Mouse (Mus musculus) limb, embryonic 10.5 days (tissue): Measurements from ENCODE around the gene Zfhx3. TPM values are rescaled to one million over a fixed set of nuclear protein-coding genes. Genes with fewer than 3 reads are reported as not detected.

Experiments
- DNase-seq: peaks from one replicate; pipeline ENCODE4 v3.0.0-alpha.2; 2017; ENCODE audit warnings: low spot score
- H3K27ac ChIP-seq: fragments of 300-500 bp; sonication (generic); 2 replicates; pipeline ENCODE4 v1.5.1; 2016; ENCODE audit warnings: mild to moderate bottlenecking
- H3K27me3 ChIP-seq: fragments of 300-500 bp; sonication (generic); 2 replicates; pipeline ENCODE4 v1.6.1; 2016; ENCODE audit warnings: low read depth, mild to moderate bottlenecking; ENCODE audit not compliant: poor library complexity, severe bottlenecking
- H3K36me3 ChIP-seq: fragments of 300-500 bp; sonication (generic); 2 replicates; pipeline ENCODE4 v1.6.1; 2016; ENCODE audit warnings: mild to moderate bottlenecking, moderate library complexity
- H3K4me1 ChIP-seq: fragments of 300-500 bp; sonication (generic); 2 replicates; pipeline ENCODE4 v1.6.1; 2016
- H3K4me3 ChIP-seq: fragments of 300-500 bp; sonication (generic); 2 replicates; pipeline ENCODE4 v1.5.1; 2016; ENCODE audit warnings: mild to moderate bottlenecking, moderate library complexity
- H3K9me3 ChIP-seq: fragments of 300-500 bp; sonication (generic); replicated peaks from 2 replicates; pipeline ENCODE4 v1.6.1; 2016; ENCODE audit warnings: mild to moderate bottlenecking
- WGBS: fragments of 180-500 bp; shearing (Covaris S2); methylation state at CpG from one replicate; pipeline ENCODE4 v1.1.7; 2016; 5-methylcytosine and 5-hydroxymethylcytosine counted together
- polyA plus RNA-seq: library from polyadenylated mRNA; unstranded; fragments of >200 nt; fragmentation: Nextera tagmentation; extraction: Ambion mirVana; gene quantifications from 2 replicates; pipeline ENCODE4 v1.2.1, GENCODE M21; 2016

Gene Zfhx3
- polyA plus RNA-seq, 1 experiment from 2014 or later = 28.1 TPM

GRCm38 (mm10) chr8:108300964-108301615 lies 358.6 kb downstream of the Zfhx3 start:
- WGBS = 84% methylated on average over 9 of the region's 9 CpGs
- DNase-seq = no peak

GRCm38 (mm10) chr8:108301654-108302053 lies 359.2 kb downstream of the Zfhx3 start:
- Histone ChIP-seq H3K4me3 (no peak overlapping the region), H3K4me1 (peaks cover 6% of the 10 kb centered on the region; the same call in 1 of the 2 replicates), H3K27me3 (no peaks in the 10 kb centered on the region), H3K36me3 (no peaks in the 10 kb centered on the region), H3K27ac (no peak overlapping the region), H3K9me3 (no peaks in the 10 kb centered on the region)
- WGBS = 93% methylated on average over 12 of the region's 12 CpGs
- no peak for DNase-seq

More at GRCm38 (mm10) chr8:108300964-108301615, 358.6 kb downstream of the Zfhx3 start:
- H3K27ac ChIP-seq = no peak overlapping the region
- H3K4me1 ChIP-seq = peaks cover 6% of the 10 kb centered on the region; the same call in 1 of the 2 replicates
- H3K9me3 ChIP-seq = no peaks in the 10 kb centered on the region
- no peak overlapping the region for H3K4me3 ChIP-seq
- H3K36me3 ChIP-seq = no peaks in the 10 kb centered on the region
- no peaks in the 10 kb centered on the region for H3K27me3 ChIP-seq

GRCm38 (mm10) chr8:108305368-108305767 lies 362.9 kb downstream of the Zfhx3 start:
- no peaks in the 10 kb centered on the region for H3K9me3 ChIP-seq
- H3K27ac ChIP-seq = no peak overlapping the region
- H3K4me1 ChIP-seq = peaks cover 6% of the 10 kb centered on the region; the same call in 1 of the 2 replicates
- 75% methylated on average over 3 of the region's 3 CpGs for WGBS
- H3K36me3 ChIP-seq = no peaks in the 10 kb centered on the region
- DNase-seq = peak; percentile 12
- no peaks in the 10 kb centered on the region for H3K27me3 ChIP-seq
- no peak overlapping the region for H3K4me3 ChIP-seq

- Histone ChIP-seq H3K9me3 (no peaks in the 10 kb centered on the region), H3K36me3 (no peaks in the 10 kb centered on the region), H3K27ac (no peak overlapping the region), H3K27me3 (no peaks in the 10 kb centered on the region), H3K4me3 (no peak overlapping the region), H3K4me1 (peaks cover 6% of the 10 kb centered on the region)
- WGBS = 86% methylated on average over 14 of the region's 14 CpGs
- no peak for DNase-seq
Measured at GRCm38 (mm10) chr8:108309525-108310246, 367.2 kb downstream of the Zfhx3 start.

GRCm38 (mm10) chr8:108315046-108315445 lies 372.6 kb downstream of the Zfhx3 start:
- WGBS = 42% methylated on average over 8 of the region's 8 CpGs
- Histone ChIP-seq H3K9me3 (no peaks in the 10 kb centered on the region), H3K27ac (peak overlapping the region; percentile 3; the same call in 1 of the 2 replicates), H3K4me1 (peaks cover 11% of the 10 kb centered on the region), H3K4me3 (no peak overlapping the region), H3K36me3 (no peaks in the 10 kb centered on the region), H3K27me3 (no peaks in the 10 kb centered on the region)
- no peak for DNase-seq

GRCm38 (mm10) chr8:108317532-108318093 lies 375.2 kb downstream of the Zfhx3 start:
- no peaks in the 10 kb centered on the region for H3K9me3 ChIP-seq
- WGBS = 86% methylated on average over 4 of the region's 4 CpGs
- H3K4me3 ChIP-seq = no peak overlapping the region
- peaks cover 11% of the 10 kb centered on the region for H3K4me1 ChIP-seq
- DNase-seq = no peak
- no peak overlapping the region for H3K27ac ChIP-seq
- no peaks in the 10 kb centered on the region for H3K36me3 ChIP-seq
- H3K27me3 ChIP-seq = no peaks in the 10 kb centered on the region

- Histone ChIP-seq H3K36me3 (no peaks in the 10 kb centered on the region), H3K9me3 (no peaks in the 10 kb centered on the region), H3K27me3 (no peaks in the 10 kb centered on the region), H3K4me3 (no peak overlapping the region), H3K4me1 (no peaks in the 10 kb centered on the region), H3K27ac (no peak overlapping the region)
- DNase-seq = no peak
- WGBS = 90% methylated on average over 2 of the region's 2 CpGs
Measured at GRCm38 (mm10) chr8:108327711-108328110, 385.3 kb downstream of the Zfhx3 start.

GRCm38 (mm10) chr8:108348352-108348751 lies 405.9 kb downstream of the Zfhx3 start:
- DNase-seq = no peak
- 90% methylated on average over 14 of the region's 14 CpGs for WGBS
- no peak overlapping the region for H3K4me3 ChIP-seq
- no peaks in the 10 kb centered on the region for H3K36me3 ChIP-seq
- H3K9me3 ChIP-seq = no peaks in the 10 kb centered on the region
- no peaks in the 10 kb centered on the region for H3K27me3 ChIP-seq
- H3K4me1 ChIP-seq = no peaks in the 10 kb centered on the region
- no peak overlapping the region for H3K27ac ChIP-seq

GRCm38 (mm10) chr8:108348776-108349175 lies 406.3 kb downstream of the Zfhx3 start:
- Histone ChIP-seq H3K27ac (no peak overlapping the region), H3K9me3 (no peaks in the 10 kb centered on the region), H3K27me3 (no peaks in the 10 kb centered on the region), H3K4me3 (no peak overlapping the region), H3K36me3 (no peaks in the 10 kb centered on the region), H3K4me1 (no peaks in the 10 kb centered on the region)
- no peak for DNase-seq
- 69% methylated on average over 4 of the region's 4 CpGs for WGBS

- Histone ChIP-seq H3K4me1 (peaks cover 10% of the 10 kb centered on the region), H3K4me3 (no peak overlapping the region), H3K27me3 (no peaks in the 10 kb centered on the region), H3K27ac (peak overlapping the region; percentile 47; the same call in 1 of the 2 replicates), H3K9me3 (no peaks in the 10 kb centered on the region), H3K36me3 (no peaks in the 10 kb centered on the region)
- WGBS = 53% methylated on average over 10 of the region's 10 CpGs
- no peak for DNase-seq
Measured at GRCm38 (mm10) chr8:108355119-108355777, 412.8 kb downstream of the Zfhx3 start.

GRCm38 (mm10) chr8:108361402-108361801 lies 419.0 kb downstream of the Zfhx3 start:
- no peak for DNase-seq
- Histone ChIP-seq H3K4me3 (no peak overlapping the region), H3K36me3 (no peaks in the 10 kb centered on the region), H3K27ac (peak overlapping the region; percentile 25; the same call in 1 of the 2 replicates), H3K27me3 (no peaks in the 10 kb centered on the region), H3K4me1 (peaks cover 33% of the 10 kb centered on the region), H3K9me3 (no peaks in the 10 kb centered on the region)
- WGBS = 32% methylated on average over 4 of the region's 4 CpGs

- WGBS = 43% methylated on average over 9 of the region's 9 CpGs
- Histone ChIP-seq H3K36me3 (no peaks in the 10 kb centered on the region), H3K9me3 (no peaks in the 10 kb centered on the region), H3K27ac (no peak overlapping the region), H3K4me1 (peaks cover 33% of the 10 kb centered on the region), H3K27me3 (no peaks in the 10 kb centered on the region), H3K4me3 (no peak overlapping the region)
- no peak for DNase-seq
Measured at GRCm38 (mm10) chr8:108362421-108362820, 420.0 kb downstream of the Zfhx3 start.

- no peaks in the 10 kb centered on the region for H3K27me3 ChIP-seq
- peaks cover 33% of the 10 kb centered on the region for H3K4me1 ChIP-seq
- no peak overlapping the region for H3K4me3 ChIP-seq
- 11% methylated on average over 5 of the region's 5 CpGs for WGBS
- peak; percentile 48 for DNase-seq
- H3K9me3 ChIP-seq = no peaks in the 10 kb centered on the region
- H3K27ac ChIP-seq = peak overlapping the region; percentile 58
- no peaks in the 10 kb centered on the region for H3K36me3 ChIP-seq
Measured at GRCm38 (mm10) chr8:108363435-108363834, 421.0 kb downstream of the Zfhx3 start.
